Mouse (Mus musculus): Measurements from ENCODE around the gene Chrm3. TPM values are rescaled to one million over a fixed set of nuclear protein-coding genes. Genes with fewer than 3 reads are reported as not detected.

Gene Chrm3
- polyA plus RNA-seq (2012) = not detected in 2 replicates

DNA sequence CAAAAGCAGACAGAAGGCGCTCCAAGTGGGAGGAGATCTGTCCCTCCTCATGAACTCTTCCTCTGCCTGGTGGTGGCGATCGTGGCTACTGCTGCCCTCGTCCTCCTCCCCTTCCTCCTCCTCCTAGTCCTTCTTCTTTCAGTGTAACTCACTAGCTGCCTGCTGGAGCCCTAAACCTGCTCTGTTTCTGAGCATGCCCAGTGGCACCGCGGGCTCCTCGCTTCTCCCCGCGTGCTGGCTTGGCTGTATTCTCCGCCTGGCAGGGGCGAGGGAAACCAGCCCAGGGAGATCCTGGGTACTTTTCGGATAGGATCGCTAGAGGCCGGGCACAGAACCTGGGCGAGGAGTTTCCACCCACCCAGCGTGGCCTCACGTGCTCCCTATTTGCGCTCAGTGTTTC, at the start of gene Chrm3:
Gene Chrm3 (minus strand): TSS at position 71 of the 400 bp plus-strand sequence.
- TF ChIP-seq GATA1 (IDR thresholded peaks at IDR 0.05; ENCODE audit: low read length) = no peak

DNA sequence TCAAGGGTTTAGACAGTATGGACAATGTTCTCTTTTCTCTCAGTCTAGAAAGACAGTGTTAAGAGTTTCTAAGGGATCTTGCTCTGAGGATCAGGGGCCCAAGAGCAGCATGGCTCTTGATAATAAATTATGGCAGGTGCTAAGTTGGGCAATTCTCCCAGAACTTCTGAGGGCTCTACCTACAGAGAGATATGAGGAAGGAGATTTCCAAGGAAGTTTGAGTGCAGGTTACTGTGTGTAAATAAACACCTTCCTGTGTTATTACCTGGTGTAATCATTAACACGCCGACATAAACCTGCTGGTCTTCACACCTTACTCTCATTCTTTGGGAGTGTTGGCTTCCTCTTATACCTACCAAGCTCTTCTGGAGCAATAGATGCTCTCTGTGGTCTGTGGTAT, 33.7 kb upstream of the Chrm3 start:
- TF ChIP-seq GATA1 (IDR thresholded peaks at IDR 0.05; ENCODE audit: low read length) = no peak

DNA sequence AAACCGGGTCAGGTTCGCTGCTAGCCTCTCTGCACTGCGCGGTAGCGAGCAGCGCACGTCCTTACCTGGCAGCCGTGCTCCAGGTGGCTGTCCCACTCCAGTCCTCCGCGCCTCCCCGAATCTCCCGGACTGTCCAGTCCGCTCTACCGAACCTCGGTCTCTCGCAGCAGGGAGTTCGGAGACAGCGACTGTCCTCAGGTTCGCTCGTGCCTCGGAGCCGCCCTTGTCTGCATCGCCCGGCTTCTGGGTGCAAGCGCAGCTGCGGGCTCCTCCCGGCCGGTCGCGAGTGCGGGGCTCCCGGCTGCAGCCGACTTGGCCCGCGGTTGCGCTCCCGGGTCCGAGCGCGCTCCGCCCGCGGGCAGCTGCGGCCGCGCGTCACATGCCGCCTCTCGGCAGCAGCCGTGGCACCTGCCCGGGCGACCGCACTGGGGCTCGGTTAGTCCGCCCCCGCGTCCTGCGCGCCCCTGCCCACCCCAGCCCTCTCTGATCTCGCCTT, 400 bp downstream of the Chrm3 start:
- TF ChIP-seq GATA1 (IDR thresholded peaks at IDR 0.05; ENCODE audit: low read length) = no peak

DNA sequence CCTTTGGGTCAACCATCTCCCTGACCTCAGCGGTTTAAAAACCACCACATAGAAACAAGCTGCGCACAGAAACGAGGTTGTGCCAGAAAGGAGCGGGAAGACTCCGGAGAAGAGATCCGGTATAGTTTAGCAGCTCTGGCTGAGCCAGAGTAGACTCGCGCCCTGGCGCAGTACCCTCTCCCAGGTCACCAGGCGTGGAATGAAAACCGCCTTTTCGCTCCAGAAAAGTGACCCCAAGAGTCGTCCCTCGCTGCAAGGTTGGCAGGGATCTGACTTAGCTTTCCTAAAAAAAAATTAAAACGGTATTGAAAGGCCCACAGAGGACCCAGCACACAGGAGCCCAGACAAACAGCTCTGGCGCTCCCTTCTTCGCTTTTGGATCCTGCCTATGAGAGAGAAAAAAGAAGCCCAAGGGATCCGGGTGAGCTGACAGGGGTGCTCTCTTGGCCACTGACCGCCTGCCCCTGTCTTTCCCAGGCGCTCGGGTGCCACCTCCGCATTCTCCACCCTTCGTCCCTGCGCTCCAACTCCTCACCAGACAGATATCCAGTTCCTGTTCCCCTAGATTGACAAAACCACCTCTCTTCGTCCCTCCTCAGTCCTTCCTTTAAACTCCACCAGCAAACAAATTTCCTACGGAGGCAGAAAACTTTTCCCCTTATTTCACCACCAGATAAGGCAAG, 990 bp downstream of the Chrm3 start:
- TF ChIP-seq GATA1 (IDR thresholded peaks at IDR 0.05; ENCODE audit: low read length) = no peak

DNA sequence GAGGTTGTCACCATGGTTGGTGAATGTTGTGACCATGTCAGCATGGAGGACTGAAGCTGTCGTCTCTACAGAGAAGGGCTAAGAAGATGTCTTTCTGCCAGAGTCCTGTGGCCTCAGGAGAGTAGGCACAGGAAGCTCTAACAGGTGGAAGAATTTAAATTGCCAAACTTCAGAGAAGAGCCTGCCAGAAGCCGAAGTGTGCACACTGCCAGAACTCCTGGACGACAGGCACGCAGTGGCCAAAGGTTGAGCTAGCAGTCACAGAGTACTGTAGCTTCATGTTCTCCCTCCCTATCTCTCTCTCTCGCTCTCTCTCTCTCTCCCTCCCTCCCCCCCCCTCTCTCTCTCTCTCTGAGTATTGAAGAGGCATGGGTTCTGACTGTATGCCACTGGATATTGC, 4.9 kb downstream of the Chrm3 start:
- no peak for TF ChIP-seq GATA1 (IDR thresholded peaks at IDR 0.05; ENCODE audit: low read length)

DNA sequence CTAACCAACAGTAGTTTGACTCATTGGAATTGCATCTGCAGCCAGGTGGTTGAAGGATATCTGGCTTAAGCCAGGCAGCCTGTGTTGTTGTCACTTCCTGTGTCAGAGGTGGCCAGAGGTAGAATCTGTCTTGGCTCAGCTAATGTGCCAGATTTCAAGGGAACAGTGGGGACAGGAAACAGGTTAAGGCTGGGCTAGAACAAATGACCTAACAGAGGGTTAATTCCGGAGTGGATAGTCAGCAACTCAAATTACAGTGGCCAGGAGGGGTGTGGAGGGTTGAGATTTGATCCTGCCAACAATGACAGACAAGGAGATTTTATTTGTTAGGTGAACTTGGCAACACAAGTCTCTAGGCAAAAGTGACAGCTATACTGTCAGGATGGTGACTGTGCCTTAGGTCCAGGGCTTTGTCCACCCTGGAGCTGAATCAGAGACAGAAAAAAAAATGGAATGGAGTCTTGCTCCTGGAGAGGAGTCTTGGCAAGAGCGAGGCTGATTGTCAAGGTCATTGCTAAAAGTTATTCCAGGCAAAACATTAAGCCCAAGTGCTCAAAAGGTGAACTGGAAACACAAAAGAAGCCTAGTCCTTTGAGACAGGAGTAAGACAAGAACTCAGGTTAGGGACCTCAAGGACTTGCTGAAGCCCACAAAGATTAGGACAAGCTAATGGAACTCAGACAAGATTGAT, 5.6 kb downstream of the Chrm3 start:
- TF ChIP-seq GATA1 (IDR thresholded peaks at IDR 0.05; ENCODE audit: low read length) = no peak

DNA sequence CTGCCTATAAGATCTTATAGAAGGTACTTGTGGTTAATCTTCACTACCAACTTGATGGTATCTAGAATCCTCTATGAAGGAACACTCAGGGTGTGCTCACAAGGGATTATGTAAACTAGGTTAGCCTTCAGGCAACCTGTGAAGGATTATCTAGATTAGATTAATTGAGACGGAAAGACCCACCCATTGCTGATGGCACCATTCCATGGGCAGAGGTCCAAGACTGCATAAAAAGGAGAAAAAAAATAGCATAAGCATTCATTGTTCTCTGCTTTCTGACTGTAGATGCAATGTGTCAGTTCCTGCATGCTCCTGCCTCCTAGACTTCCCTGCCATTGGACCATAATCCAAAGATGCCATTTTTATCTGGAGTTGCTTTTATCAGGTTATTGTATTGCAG, 8.5 kb downstream of the Chrm3 start:
- no peak for TF ChIP-seq GATA1 (IDR thresholded peaks at IDR 0.05; ENCODE audit: low read length)

DNA sequence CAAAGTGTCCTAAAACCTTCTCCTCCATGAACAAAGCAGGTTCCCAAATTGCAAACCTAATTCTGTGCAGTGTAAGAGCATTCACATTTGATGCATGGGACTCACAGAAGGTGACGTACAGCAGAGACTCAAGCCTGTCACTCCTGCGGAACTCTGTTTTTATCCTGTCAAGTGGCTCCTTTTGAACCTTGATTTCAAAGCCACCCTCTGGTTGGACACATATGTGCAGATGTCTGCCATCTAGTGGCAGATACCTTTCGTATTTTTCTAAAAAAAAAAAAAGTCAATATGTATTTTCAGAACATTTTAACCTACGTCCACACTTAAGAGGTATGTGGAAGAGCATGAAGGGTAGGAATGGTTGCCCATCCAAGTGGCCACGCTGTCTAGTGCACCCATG, 16.3 kb downstream of the Chrm3 start:
- no peak for TF ChIP-seq GATA1 (IDR thresholded peaks at IDR 0.05; ENCODE audit: low read length)

DNA sequence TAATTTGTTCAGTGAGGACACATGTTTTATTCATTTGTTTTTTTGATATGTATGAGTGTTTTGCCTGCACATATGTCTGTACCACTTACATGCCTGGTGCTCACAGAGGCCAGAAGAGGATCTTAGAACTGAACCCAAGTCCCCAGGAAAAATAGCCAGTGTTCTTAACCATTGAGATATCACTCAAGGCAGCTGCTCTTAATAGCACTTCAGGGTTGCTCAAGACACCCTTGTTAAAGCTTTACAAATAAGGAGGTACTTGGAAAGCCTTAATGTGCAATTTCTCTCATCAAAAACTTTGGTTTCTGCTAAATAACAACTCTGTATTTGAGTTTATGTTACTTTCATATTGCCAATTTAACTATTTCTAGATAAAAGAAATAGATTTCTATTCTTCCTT, 25.1 kb downstream of the Chrm3 start:
- no peak for TF ChIP-seq GATA1 (IDR thresholded peaks at IDR 0.05; ENCODE audit: low read length)

DNA sequence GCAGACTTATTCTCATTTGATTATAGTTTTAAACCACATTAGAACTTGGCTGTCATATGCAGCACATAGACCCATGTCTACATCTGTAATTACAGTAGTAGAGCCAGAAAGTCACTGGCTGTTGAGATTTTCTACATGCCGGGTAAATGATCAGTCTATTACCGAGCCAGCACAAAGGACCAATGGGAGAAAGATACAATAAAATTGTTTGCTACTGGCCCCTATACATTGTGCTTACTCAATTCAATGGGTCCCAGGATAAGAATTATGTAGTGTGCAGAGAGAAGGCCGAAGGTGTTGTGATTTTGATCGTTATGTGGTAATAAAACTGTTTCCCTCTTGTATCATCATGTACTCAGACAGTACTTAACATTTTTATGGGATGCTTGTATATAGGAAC, 27.9 kb downstream of the Chrm3 start:
- no peak for TF ChIP-seq GATA1 (IDR thresholded peaks at IDR 0.05; ENCODE audit: low read length)

DNA sequence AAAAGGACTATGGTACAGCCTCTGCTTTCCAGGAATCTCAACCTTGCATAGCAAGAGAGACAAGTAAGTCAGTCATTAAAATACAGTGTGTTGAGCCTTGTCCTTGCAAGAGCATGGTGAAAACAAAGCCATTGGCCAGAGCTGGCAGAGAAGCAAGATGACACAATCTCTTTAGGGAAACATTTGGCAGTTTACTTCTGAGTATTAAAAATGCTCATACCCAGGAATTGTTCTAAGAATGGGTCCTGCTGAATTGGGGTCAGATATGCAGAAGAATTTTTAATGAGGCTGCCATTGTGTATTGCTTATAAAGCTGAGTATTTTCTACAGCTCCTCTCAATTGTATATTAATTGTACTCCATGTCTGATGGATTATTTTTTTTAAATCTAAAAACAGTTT, 50.8 kb downstream of the Chrm3 start:
- TF ChIP-seq GATA1 (IDR thresholded peaks at IDR 0.05; ENCODE audit: low read length) = no peak

DNA sequence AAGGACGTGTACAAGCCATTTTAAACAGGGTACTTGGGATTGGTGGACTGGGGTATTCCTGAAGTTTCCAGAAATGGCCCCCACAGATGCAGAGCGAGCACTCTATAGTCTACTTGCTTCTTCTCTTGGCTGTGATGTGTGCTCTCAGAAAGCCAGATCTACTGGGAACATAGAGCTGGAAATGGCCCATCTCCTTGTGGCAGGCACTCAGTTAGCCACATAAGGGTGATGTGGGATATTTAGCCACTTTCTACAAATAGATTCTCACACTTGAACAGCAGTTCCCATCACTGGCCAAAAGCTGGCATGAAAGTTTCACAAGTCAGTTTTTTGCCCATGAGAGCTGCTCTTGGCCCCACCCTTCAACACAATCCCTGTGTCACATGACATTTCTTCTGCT, 65.5 kb downstream of the Chrm3 start:
- TF ChIP-seq GATA1 (IDR thresholded peaks at IDR 0.05; ENCODE audit: low read length) = no peak

DNA sequence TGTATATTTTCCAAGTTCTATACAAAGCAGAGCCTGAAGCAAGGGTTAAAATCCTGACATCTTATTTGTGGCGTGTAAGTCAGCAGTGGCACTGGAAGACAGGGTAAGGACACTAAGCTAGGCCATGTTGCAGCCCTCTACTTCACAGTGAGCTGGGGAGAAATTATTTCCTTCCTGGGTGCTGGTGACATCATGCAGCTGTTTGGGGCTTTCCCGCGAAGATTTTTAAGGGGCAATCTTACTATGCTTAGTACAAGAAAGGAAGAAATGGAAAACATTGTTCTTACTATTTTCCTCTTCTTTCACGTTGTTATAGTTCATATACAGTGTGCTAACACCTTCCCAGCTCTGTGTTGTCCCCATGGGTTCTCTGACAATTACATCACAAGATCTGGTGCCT, 76.3 kb downstream of the Chrm3 start:
- no peak for TF ChIP-seq GATA1 (IDR thresholded peaks at IDR 0.05; ENCODE audit: low read length)

DNA sequence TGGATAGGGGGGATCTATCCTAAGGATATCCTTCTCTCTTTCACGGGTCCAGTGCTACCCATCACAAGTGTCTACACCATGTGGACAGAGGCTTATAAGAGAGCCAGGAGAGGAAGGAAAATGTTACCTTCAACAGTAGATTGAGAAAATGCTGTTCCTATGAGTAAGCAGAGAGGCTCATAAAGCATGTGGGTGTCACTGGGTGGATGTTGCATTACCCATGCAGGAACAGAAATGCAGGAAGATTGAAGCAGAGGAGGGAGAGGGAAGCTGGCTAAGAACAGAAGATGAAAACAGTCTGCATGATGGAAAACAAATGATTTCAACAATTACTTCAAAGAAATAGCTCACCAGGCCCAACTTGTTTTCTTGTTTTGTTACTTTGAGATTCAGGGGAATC, 85.7 kb downstream of the Chrm3 start:
- TF ChIP-seq GATA1 (IDR thresholded peaks at IDR 0.05; ENCODE audit: low read length) = no peak

DNA sequence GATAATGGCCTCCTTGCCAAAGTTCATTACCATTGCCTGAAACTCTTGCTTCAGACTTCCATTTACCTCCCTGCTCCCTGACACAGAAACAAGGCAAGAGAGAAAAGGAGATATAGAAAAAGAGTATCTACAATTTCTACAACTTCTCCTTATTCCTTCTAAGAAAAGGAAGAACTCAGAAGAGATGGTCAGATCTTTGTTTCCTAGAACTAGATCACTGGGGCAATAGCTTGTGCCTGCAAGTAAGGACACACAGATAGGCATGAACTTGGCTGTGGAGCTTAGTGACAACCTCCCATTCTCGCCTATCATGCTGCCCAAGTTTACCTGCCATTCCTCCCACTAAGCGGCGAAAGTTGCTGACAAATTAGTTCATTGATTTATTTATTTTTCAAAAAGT, 96.9 kb downstream of the Chrm3 start:
- TF ChIP-seq GATA1 (IDR thresholded peaks at IDR 0.05; ENCODE audit: low read length) = no peak

DNA sequence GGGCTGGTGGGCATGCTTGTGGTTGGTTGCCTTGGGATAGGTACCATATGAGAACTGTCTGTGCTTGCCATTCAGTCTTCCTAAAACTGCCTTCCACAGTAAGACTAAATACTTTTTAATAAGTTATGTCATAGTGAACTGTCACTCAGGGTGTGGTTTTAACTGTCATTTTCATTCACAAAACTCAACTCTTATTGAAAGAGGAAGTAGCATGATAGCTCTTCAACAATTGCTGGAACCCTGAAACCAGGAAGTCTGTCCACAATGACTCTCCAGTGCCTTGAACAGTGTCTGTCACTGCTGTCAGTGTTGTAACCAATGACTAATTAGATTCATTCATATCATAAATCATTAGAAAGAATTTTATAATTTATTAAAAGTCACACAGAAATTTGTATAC, 107.6 kb downstream of the Chrm3 start:
- TF ChIP-seq GATA1 (IDR thresholded peaks at IDR 0.05; ENCODE audit: low read length) = no peak
